Mouse (Mus musculus) limb, embryonic 11.5 days (tissue): ENCODE results near the gene Pim1. TPM values are rescaled to one million over a fixed set of nuclear protein-coding genes. Genes with fewer than 3 reads are reported as not detected.

ENCODE experiments used
- polyA plus RNA-seq: library from polyadenylated mRNA; unstranded; fragments of >200 nt; fragmentation: Nextera tagmentation; extraction: Ambion mirVana; gene quantifications from 2 replicates; pipeline ENCODE4 v1.2.1, GENCODE M21; 2014

Gene Pim1
- polyA plus RNA-seq, 1 experiment from 2014 or later = 19.1 TPM

Other genes with a start within 250 kb of the Pim1 start
- gene Ppil1, start 226.6 kb upstream of the Pim1 start, polyA plus RNA-seq = 201 and 206 TPM in 2 replicates
- gene BC004004, start 222.0 kb upstream of the Pim1 start, polyA plus RNA-seq = 50.0 and 51.5 TPM in 2 replicates
- gene Pi16, start 173.1 kb upstream of the Pim1 start, polyA plus RNA-seq = 0.19 and 0.21 TPM in 2 replicates
- gene Mtch1, start 142.8 kb upstream of the Pim1 start, polyA plus RNA-seq = 318 and 321 TPM in 2 replicates
- gene Fgd2, start 129.8 kb upstream of the Pim1 start, polyA plus RNA-seq = 3.2 and 4.2 TPM in 2 replicates
- gene Gm17657, start 58.9 kb downstream of the Pim1 start, polyA plus RNA-seq = not detected in 2 replicates
- 19.7 and 20.1 TPM in 2 replicates for gene Tbc1d22b, start 59.0 kb downstream of the Pim1 start, polyA plus RNA-seq
- 0.43 and 0.55 TPM in 2 replicates for gene Tmem217, start 61.6 kb downstream of the Pim1 start, polyA plus RNA-seq
- 116 TPM in 2 replicates for gene Rnf8, start 124.0 kb downstream of the Pim1 start, polyA plus RNA-seq
- gene Gm28043, start 124.1 kb downstream of the Pim1 start, polyA plus RNA-seq = 2.9 and 3.1 TPM in 2 replicates
- gene Cmtr1, start 169.8 kb downstream of the Pim1 start, polyA plus RNA-seq = 117 and 125 TPM in 2 replicates
- gene Ccdc167, start 226.3 kb downstream of the Pim1 start, polyA plus RNA-seq = 19.2 and 20.0 TPM in 2 replicates